Mouse (Mus musculus) midbrain, postnatal 0 days (tissue): Measurements from ENCODE around the gene Tmc7. TPM values are rescaled to one million over a fixed set of nuclear protein-coding genes. Genes with fewer than 3 reads are reported as not detected.
A peak's percentile ranks its signal among the peaks of the same experiment; 100 is the strongest.

Experiments
- ATAC-seq: fragments of 200-750 bp; cut with Nextera tagmentation; 2 replicates; pipeline ENCODE4 v1.8.0; 2017; ENCODE audit warnings: moderate number of reproducible peaks, mild to moderate bottlenecking, moderate TSS enrichment, moderate library complexity; ENCODE audit not compliant: low FRiP score
- DNase-seq: peaks from one replicate; pipeline ENCODE4 v3.0.0-alpha.2; 2015; ENCODE audit warnings: low spot score
- H3K27ac ChIP-seq: fragments of 300-500 bp; sonication (generic); 2 replicates; pipeline ENCODE4 v1.5.1; 2014; ENCODE audit warnings: low read depth, mild to moderate bottlenecking, low read length, mixed read lengths
- H3K27me3 ChIP-seq: fragments of 300-500 bp; sonication (generic); 2 replicates; pipeline ENCODE4 v1.6.1; 2014; ENCODE audit warnings: low read length, control low read depth, mixed read lengths; ENCODE audit not compliant: insufficient read depth
- H3K36me3 ChIP-seq: fragments of 300-500 bp; sonication (generic); 2 replicates; pipeline ENCODE4 v1.6.1; 2014; ENCODE audit warnings: low read length, control low read depth, mixed read lengths; ENCODE audit not compliant: insufficient read depth
- H3K4me1 ChIP-seq: fragments of 300-500 bp; sonication (generic); 2 replicates; pipeline ENCODE4 v1.6.1; 2014; ENCODE audit warnings: mild to moderate bottlenecking, control low read depth, antibody characterized with exemption, low read length, mixed read lengths; ENCODE audit not compliant: insufficient read depth
- H3K4me2 ChIP-seq: fragments of 300-500 bp; sonication (generic); 2 replicates; pipeline ENCODE4 v1.6.1; 2014; ENCODE audit warnings: low read depth, mild to moderate bottlenecking, low read length, mixed read lengths; ENCODE audit not compliant: poor library complexity, severe bottlenecking
- H3K4me3 ChIP-seq: fragments of 300-500 bp; sonication (generic); 2 replicates; pipeline ENCODE4 v1.5.1; 2014; ENCODE audit warnings: low read depth, mild to moderate bottlenecking, low read length, moderate library complexity
- H3K9ac ChIP-seq: fragments of 300-500 bp; sonication (generic); replicated peaks from 2 replicates; pipeline ENCODE4 v1.6.1; 2014; ENCODE audit warnings: mild to moderate bottlenecking, low read length, moderate library complexity, mixed read lengths; ENCODE audit not compliant: poor library complexity, severe bottlenecking
- H3K9me3 ChIP-seq: fragments of 300-500 bp; sonication (generic); 2 replicates; pipeline ENCODE4 v1.6.1; 2016; ENCODE audit warnings: low read length, control low read depth
- CTCF ChIP-seq: IDR thresholded peaks from 2 replicates; pipeline ENCODE4 v1.5.1; 2016; ENCODE audit warnings: antibody characterized with exemption, mild to moderate bottlenecking
- WGBS: fragments of 180-500 bp; shearing (Covaris S2); extraction: QIAGEN DNeasy Blood & Tissue Kit; methylation state at CpG from one replicate; pipeline ENCODE4 v1.1.7; 2014; 5-methylcytosine and 5-hydroxymethylcytosine counted together
- polyA plus RNA-seq: library from polyadenylated mRNA; unstranded; fragments of >200 nt; fragmentation: Nextera tagmentation; extraction: Ambion mirVana; gene quantifications from 2 replicates; pipeline ENCODE4 v1.2.1, GENCODE M21; 2015
- total RNA-seq: library from RNA; depleted of rRNA; stranded (reverse); fragments of >200 nt; gene quantifications from 2 replicates; pipeline ENCODE4 v1.2.3, GENCODE M21; 2014; rRNA removed

Tmc7 gene
- total RNA-seq (11.5 and 13.5 TPM in 2 replicates), polyA plus RNA-seq (4.8 and 5.4 TPM in 2 replicates)

DNA sequence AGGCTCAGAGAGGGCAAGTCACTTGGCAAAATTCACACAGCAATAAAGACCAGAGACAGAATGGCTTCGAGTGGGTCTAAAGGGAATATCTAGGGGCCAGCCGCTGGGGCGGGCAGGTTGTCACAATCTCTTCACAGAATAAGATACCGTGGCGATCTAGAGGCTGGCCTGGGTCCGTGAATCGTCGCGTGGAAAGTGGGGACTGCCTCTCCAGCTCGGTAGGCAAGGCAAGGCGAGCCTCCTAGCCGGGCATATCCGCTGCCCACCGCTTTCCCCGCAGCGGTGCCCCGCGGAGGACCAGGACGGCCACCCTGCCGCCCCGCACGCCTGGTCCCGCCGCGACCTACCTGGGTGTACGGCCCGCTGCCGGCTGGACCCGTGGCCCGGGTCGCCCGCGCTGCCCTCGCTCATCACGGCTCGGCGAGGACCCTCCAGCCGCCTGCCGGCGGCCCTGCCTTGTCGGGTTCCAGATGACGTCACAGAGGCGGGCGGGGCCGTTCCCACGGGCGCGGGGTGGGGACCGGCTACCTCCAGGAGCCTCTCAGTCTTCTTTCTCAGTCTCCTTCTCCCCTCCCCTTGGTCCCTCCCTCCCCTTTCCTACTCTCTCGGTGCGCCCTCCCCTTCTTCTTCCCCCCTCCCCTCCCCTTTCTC is at the start of gene Tmc7:
TSS of gene Tmc7 (minus strand) at position 480 of the 651 bp plus-strand sequence.
- Histone ChIP-seq H3K4me1 (0 out of 2 replicates have a peak, but pooled peaks cover 7% of the 10 kb centered on the region), H3K9me3 (no peaks in the 10 kb centered on the region), H3K27me3 (no peaks in the 10 kb centered on the region), H3K27ac (peak within 1 kb of the TSS; percentile 39; the same call in 1 of the 2 replicates), H3K9ac (peak within 1 kb of the TSS; percentile 74), H3K36me3 (no peaks in the 10 kb centered on the region), H3K4me2 (peak within 1 kb of the TSS; percentile 92), H3K4me3 (peak within 1 kb of the TSS; percentile 72)
- DNase-seq (peak; percentile 75), ATAC-seq (peak; percentile 87)
- peak; percentile 47; the same call in 1 of the 2 replicates for TF ChIP-seq CTCF
- WGBS, result under 1% methylated on average over 47 of the region's 51 CpGs

DNA sequence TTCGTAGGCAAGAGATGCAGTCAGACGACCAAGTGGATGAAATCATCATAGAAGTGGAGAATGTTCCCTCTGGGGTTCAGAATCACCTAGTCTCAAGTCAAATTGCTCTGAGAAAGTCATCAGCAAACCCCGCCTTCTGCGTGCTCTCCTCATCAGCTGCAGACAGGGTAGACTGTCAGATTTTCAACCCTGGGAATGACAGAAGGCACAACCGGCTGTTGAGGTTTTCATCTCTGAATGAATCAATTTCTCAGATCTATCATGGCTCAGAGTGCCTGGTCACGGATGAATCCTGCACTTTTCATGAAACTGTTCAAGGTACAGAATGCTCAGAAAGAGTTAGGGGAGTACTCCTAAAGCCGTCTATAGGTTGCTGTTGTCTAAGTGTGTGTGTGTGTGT is 49.4 kb upstream of the Tmc7 start:
- Histone ChIP-seq H3K4me1 (no peaks in the 10 kb centered on the region), H3K27me3 (no peaks in the 10 kb centered on the region), H3K9ac (no peak overlapping the region), H3K4me3 (no peak overlapping the region), H3K9me3 (no peaks in the 10 kb centered on the region), H3K27ac (no peak overlapping the region), H3K4me2 (no peak overlapping the region), H3K36me3 (no peaks in the 10 kb centered on the region)
- 81% methylated on average over 7 of the region's 7 CpGs for WGBS
- ATAC-seq (no peak), DNase-seq (no peak)
- TF ChIP-seq CTCF, result no peak

DNA sequence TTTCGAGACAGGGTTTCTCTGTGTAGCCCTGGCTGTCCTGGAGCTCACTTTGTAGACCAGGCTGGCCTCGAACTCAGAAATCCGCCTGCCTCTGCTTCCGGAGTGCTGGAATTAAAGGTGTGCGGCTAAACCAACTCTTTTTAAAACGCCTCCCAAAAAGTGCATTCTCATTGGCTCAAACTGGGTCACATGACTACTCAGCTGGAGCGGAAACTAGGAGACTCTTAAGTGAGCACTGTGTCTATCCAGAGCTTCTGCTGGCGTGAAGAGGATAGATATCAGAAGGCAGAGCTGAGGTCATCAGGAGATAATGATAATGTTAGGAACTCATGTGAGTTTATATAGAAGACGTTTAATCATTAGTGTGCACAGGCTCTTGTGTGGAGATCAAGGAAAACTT is 48.6 kb upstream of the Tmc7 start:
- no peak for DNase-seq
- no peak overlapping the region for H3K9ac ChIP-seq
- no peak for TF ChIP-seq CTCF
- H3K4me1 ChIP-seq, result no peaks in the 10 kb centered on the region
- no peaks in the 10 kb centered on the region for H3K36me3 ChIP-seq
- no peak for ATAC-seq
- no peaks in the 10 kb centered on the region for H3K9me3 ChIP-seq
- no peak overlapping the region for H3K4me3 ChIP-seq
- H3K4me2 ChIP-seq, result no peak overlapping the region
- H3K27ac ChIP-seq, result no peak overlapping the region
- WGBS, result 89% methylated on average over 9 of the region's 9 CpGs
- H3K27me3 ChIP-seq, result no peaks in the 10 kb centered on the region

DNA sequence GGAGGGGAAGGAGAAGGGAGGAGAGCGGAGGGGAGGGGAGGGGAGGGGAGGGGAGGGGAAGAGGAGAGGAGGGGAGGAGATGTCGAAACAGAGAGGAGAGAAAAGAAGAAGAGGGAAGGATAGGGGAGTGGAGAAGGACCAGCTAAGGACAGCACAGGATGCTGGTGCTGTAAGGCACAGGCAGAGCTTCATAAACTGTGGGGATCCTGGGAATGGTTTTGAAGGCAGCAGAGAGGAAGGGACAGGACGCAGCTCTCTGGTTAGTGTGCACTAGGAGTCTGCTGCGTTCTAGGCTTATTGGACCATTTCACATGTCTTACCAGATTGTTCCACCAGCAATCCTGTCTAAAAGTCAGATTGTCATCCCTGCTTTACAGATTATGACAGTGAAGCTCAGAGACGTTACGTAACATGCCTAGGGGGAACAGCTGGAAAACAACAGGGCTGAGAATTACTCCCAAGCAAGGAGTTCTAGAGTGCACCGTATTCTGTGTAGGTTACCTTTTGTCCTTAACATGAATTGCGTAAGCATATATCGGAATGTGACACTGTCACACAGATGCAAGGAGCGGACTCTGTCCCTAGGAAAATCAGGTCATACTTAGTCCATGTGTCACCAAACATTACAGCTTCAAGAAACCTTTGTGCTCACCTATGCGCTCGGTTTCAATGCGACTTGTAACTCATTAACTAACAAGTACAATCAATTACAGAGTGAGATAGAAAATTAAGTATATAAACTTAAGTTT is 43.2 kb upstream of the Tmc7 start:
- DNase-seq, result no peak
- no peaks in the 10 kb centered on the region for H3K4me1 ChIP-seq
- no peak overlapping the region for H3K27ac ChIP-seq
- no peak for TF ChIP-seq CTCF
- H3K4me3 ChIP-seq, result no peak overlapping the region
- WGBS, result 82% methylated on average over 13 of the region's 13 CpGs
- H3K9ac ChIP-seq, result no peak overlapping the region
- H3K36me3 ChIP-seq, result no peaks in the 10 kb centered on the region
- no peaks in the 10 kb centered on the region for H3K9me3 ChIP-seq
- no peaks in the 10 kb centered on the region for H3K27me3 ChIP-seq
- no peak for ATAC-seq
- H3K4me2 ChIP-seq, result no peak overlapping the region

DNA sequence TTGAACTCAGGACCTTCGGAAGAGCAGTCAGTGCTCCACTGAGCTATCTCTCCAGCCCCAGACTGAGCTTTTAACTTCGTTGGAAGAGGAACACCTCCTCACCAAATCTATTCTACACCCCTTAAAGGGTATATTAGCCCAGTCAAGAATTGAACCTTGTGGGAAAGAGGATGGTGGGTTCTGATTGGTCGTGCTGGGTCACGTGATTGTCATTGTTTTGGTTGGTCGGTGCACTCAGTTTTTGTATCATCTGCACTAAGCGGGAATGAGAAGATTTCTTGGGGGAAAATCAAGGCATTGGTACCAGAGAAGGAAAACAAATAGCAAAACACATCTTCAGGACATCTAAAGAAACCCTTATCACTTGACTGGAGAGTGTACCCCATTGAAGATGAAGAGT is 36.6 kb upstream of the Tmc7 start:
- no peak for ATAC-seq
- Histone ChIP-seq H3K4me2 (no peak overlapping the region), H3K4me3 (no peak overlapping the region), H3K36me3 (no peaks in the 10 kb centered on the region), H3K9ac (no peak overlapping the region), H3K27me3 (no peaks in the 10 kb centered on the region), H3K4me1 (no peaks in the 10 kb centered on the region), H3K9me3 (no peaks in the 10 kb centered on the region), H3K27ac (no peak overlapping the region)
- 84% methylated on average over 6 of the region's 6 CpGs for WGBS
- no peak for DNase-seq
- TF ChIP-seq CTCF, result no peak
